Mouse (Mus musculus) thymus, postnatal 25 days (tissue): ENCODE data around the gene Gm5142.

Source experiments
- DNase-seq: peaks from one replicate; pipeline ENCODE4 v3.0.0; 2022

The Gm5142 gene

DNA sequence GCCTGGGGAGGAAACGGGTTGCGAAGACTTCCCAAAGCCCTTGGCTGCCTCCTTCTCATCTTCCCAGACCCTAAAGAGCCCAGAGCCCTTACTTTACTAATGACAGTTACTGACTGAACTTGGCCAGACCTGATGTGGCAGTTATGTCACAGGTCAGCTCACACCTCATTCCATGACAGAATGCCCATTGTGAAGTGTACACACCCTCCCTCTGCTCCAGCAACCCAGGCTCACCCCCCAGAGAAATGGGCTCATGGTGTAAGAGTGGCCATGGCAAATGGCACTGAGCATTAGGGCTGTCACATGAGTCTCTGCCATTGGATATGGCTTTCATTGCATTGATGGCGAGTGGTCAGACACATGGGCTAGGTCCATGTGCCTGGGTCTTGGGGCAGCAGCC, at the start of gene Gm5142:
Gm5142 (minus strand) TSS at position 101 of the 400 bp plus-strand sequence.
- no peak for DNase-seq

DNA sequence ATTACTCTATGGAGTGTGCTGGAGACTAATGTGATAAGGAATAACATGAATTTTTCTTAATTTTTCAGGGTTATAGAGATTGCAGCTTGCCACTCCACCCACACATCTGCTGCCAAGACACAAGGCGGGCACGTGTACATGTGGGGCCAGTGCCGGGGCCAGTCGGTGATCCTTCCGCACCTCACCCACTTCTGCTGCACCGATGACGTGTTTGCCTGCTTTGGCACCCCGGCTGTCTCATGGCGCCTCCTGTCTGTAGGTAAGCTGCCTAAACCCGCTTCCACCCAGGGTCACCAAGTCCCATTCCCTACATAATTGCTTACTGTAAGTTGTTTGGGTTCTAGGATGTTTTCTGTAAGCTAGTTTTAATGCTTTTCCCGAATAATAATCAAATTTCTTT, 47.7 kb upstream of the Gm5142 start:
- DNase-seq = no peak

DNA sequence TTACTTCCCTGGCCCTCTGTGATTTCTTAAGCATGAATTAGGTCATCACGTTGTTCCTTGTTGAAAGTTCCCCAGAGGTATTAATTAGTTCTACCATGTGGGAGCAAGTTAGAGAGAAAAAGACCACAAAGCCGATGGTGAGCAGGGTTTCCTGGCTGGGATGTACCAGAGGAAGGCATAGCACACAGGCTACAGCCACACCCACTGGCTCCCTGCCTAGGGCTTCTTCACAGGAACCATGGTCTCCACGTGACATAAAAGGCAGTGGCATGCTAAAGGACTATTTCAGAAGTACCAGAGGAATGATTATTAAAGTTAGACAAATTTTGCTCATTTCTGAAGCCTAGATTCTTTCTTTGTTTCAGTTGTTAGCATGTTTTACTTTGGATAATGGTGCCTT, 40.7 kb upstream of the Gm5142 start:
- DNase-seq = no peak

DNA sequence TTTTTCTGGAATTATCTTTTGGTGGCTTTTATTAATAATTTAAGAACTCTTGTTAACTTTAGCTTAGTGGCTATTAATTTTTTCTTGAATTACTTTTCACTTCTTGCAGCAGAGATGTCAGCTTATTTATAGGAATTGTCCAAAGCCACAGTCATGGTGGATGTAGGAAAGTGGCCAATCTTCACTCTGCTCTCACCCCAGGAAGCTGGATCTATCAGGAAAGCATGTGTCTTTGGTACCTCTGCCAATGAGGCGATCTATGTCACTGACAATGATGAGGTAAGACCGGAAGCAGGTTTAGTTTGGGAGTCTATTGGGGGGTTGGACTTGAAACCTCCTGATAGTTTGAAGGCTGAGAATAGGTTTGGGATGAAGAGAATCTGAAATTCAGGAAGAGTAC, 31.3 kb upstream of the Gm5142 start:
- DNase-seq = no peak

DNA sequence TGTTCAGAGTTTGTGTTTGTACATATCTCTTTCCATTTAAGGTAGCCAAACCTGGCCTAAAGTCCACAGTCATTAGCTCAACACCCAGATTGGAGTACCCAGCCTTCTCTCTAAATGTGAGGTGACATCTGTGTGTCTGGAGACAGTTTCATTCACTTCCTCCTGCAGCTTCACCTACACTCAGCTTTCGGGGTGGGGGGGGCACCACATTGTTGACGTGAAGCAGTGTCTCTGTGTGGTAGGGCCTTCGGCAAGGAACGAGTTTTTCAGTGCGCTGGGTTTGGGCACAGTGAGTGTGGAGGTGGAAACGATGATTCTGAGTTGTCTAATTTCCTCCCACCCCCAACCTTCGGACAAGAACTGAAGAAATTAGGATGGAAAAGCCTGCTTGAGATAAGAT, 30.5 kb upstream of the Gm5142 start:
- no peak for DNase-seq

DNA sequence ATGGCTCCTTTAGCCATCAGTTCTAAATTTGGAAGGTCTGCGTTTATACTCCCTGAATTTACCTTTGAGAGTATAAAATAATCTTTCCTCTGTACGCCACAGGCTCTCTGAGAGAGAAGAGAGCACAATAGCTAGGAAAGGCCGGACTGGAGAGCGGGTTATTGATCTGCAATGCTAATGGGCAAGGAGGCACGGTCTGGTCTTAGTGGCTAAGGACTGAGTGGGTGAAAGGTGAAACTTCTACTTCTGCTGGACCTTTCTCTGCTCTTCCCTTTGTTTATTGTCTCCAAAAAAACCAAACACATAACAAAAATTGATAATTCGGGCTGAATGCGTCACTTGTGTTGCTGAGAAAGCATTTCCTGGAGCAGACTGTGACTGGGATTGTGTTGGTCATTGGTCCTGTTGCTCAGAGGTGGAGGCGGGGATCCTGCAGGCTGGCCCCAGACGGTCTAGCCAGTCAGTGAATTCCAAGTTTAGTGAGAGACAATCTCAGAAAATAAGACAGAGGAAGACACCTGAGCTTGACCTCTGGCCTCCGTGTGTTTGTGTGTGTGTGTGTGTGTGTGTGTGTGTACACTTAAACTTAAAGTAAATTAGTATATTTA, 27.5 kb upstream of the Gm5142 start:
- no peak for DNase-seq

DNA sequence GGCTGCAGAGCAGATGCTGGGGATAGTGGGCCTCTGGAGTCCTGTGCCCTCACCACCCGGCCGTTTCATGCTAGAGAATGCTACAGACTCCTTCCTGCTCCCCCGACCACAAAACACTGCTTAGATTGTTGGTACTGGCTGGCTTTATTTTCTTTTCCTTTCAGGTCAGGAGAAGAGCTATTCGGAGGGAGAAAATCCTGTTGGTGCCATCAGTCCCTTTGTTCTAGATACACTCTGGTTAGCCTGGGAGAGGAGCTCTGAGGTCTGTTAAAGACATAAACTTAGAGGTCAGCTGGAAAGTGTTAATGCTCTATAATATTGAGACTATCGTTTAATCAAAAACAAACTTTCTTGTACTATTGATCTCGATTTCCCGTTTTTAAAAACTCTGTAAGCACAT, 26.9 kb upstream of the Gm5142 start:
- no peak for DNase-seq

DNA sequence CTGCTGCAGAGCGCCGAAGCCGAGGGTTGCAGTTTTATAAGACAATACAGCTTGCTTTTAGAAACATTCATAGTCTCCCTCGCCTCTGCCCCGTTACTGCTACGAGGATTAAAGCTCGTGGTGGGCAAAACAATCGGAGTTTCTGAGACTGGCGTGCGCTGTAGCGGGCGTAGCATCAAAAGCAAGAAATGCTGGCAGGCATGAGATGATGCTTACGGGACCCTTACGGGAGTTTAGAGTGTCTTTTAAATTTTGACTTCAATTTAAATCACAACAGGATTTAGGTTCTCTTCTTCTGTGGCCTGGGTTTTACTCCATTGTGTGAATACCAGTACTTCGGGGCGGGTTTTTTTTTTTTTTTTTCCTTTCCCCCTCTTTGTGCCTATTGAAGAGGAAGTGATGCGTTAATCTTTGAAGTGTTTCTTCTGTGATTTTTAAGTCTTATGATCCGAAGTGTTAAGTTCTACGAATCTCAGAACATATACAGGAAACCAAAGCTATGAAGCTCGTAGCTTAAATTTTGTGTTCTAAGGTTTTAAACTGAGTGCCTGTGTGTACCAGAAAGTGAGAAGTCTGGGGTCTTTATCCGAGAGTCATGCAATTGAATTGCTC, 23.2 kb upstream of the Gm5142 start:
- no peak for DNase-seq

DNA sequence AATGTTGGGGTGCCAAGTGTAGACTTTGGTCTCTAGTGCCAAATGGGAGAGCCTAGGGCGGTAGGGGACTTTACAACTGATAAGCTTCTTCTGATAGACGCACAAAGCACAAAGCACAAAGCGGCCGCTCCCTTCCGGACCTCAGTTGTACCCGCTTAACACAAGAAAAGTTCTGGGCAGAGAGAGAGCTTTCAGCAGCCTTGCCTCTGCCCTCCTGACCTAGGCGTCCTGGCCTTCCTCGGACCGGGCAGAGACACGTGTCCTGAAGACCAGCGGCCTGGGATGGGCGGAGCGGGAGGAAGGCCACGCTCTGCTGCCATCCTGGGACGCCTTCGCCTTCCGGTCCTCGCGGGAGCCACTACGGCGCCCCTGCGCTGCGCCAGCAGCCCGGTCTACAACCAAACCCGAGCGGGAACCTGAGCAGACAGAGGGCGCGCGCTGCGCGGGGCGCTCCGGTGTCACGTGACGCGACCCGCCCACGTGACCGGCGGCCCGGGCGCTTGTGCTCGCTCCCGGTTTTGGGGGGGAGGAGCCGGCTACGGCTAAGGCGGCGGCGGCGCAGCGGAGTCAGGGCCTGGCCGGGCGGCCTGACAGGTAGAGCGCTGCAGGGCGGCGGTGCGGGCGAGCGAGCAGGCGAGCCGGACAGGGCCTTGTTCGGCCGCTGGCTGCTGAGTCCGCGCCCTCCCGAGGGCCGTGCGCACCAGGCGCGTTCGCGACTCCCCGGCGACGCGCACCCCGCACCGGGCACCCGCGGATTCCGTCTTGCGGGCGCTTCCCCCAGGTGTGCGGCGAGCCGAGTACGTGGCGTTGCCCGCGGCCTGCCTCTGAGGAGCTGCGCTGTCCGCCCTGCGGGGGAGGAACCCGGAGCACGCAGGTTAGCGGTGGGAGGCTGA, 22.4 kb upstream of the Gm5142 start, which contains the start of gene Rcbtb1:
Rcbtb1 (plus strand) TSS at position 499 of the 893 bp plus-strand sequence.
- DNase-seq = peak; percentile 95

DNA sequence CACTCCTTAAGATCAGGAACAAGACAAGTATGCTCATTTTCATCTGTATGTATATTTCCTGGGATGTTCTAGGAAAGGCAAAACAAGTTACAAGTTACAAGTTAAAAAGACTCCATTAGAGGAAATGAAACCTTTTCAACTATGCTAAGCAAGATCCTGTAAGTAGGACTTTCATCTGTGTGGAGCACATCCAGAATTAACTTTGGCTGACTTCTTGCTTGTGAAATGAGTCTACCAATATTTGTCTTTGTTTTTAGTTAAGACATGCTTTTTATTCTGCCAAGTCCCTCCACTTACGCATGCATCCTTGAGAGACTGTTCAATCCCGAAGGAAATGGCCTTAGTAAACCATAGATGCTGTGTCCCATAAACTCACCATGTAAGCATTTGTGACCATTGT, 7.6 kb upstream of the Gm5142 start:
- no peak for DNase-seq

DNA sequence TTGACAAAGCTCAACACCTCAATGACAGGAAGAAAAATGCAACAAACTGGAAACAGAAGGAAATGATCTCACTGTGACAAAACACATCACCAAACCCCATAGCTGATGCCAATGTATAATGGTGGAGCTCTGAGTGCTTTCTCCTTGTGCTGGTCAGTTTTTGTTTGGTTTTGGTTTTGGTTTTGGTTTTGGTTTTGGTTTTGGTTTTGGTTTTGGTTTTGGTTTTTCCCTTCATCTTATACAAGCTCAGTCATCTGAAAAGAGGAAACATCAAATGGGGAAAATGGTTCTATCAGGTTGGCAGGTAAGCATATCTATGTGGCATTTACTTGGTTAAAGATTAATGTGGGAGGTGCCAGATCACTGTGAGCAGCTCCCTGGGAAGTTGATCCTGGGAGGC, 7.0 kb upstream of the Gm5142 start:
- DNase-seq = no peak

DNA sequence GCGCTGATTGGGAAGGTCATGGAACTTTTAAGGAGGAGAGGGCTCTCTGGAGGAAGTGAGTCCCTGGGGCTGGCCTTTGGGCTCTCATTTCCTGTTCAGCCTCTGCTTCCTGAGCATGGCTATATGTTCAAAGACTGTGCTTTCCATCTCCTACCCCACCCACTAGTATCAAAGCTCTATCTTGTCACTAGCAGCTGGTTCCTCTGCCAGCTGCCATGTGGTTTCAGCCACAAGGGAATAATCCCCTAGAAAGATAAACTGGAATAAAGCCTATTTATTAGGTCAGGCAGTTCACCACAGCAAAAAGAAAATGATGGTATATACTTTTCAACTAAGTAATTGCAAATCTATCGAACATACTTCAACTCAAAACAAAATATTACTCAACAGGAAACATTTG, 4.2 kb upstream of the Gm5142 start:
- DNase-seq = no peak

DNA sequence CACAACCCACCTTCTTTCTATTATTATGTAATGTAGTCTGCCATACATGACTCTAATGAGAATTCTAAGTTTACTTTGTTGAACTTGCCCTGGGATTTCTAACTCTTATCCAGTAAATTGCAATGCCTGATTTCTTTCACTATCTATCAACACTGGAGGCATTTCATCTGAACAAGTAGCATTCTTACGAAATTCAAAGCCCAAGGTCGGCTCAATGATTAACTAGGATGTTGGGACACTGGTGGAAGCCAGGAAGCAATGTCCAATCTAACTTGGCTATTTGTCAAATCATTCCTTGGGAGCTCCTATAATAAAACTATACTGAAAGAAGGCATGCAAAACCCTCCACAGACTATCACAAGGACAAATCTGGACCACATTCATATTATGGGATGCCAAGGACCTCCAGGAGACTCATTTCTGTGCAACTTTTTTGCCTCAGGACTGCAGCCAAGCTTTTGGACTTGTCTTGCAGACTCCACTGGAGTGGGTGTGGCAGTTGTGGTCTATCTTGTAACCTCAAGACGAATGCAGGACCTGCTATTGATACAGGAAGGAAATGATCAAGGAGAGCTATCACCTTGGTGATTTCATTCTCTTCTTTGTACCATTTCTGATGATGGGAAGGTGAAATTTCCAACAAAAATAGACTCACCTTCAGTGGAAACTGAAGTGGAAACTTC, 21.4 kb downstream of the Gm5142 start:
- DNase-seq = no peak

DNA sequence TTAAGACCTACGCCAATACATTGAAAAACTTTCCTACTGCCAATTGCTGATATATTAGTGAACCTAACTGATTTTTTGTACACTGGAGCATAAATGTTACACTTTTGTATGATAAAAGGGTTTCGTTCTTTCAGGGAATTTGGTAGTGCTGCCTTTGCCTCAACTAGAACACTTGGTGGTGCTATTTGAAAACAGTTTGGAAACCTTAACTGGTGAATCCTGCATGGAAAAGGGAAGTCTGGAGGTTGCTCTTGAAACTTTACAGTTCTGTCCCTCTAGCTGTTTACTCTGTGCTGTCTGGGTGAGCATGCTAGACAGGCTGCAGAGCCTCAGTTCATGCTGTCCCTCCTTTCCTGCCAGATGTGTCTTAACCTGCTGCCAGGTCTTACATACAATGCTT, 23.0 kb downstream of the Gm5142 start:
- no peak for DNase-seq

DNA sequence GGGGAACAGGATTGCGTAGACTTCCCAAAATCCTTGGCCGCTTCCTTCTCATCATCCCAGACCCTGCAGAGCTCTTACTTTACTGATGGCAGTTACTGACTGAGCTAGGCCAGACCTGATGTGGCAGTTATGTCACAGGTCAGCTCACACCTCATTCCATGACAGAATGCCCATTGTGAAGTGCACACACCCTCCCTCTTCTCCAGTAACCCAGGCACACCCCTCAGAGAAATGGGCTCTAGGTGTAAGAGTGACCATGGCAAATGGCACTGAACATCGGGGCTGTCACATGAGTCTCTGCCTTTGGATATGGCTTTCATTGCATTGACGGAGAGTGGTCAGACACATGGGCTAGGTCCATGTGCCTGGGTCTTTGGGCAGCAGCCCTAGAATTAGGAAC, 35.8 kb downstream of the Gm5142 start, which contains the start of gene 1700129C05Rik:
1700129C05Rik (minus strand) TSS at position 101 of the 400 bp plus-strand sequence.
- DNase-seq = no peak

DNA sequence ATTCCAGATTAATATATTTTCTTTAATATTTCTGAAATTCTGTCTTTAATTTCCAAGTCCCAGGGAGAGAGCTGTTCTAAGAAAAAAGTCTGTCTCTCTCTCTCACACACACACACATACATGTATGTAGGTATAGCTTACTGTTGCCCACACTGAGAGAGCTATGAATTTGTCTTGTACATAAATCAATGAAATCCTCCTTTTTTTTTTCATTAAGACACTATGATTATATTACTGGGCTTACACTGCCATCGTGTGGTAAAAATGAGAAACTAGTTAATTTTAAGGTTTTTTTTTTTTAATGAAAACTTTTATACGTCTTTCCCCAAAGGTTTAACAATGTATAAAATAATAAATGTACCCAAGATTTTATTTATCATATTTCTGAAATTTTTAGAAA, 64.3 kb downstream of the Gm5142 start:
- DNase-seq = no peak
